Mouse (Mus musculus) MEL-GATA-1-ER (cell line): Measurements from ENCODE around the gene Atp10b.

Experiments
- DNase-seq: peaks from one replicate; pipeline ENCODE4 v3.0.0-alpha.2; 2012; ENCODE audit warnings: low read depth; ENCODE audit errors: extremely low read depth

Atp10b gene

GRCm38 (mm10) chr11:43198811-43199210, 49.1 kb downstream of the Atp10b start:
- no peak for DNase-seq

DNA sequence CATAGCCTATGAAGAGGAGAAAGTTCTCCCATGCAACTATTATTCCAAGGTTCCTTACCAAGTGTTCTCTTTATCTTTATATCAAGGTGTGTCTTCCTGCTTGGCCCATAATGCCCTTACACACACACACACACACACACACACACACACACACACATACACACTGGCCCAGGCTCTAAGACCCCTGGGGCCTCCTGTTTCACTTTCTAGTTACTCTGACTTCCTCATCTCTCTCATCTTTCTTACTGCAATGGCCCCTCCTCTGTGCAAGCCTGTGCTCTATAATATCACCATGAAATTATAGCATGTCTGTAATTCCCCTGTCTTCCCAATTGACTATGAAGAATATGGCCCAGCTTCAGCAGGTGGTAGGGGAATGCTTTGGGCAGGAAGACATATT, 49.7 kb downstream of the Atp10b start:
- no peak for DNase-seq

DNA sequence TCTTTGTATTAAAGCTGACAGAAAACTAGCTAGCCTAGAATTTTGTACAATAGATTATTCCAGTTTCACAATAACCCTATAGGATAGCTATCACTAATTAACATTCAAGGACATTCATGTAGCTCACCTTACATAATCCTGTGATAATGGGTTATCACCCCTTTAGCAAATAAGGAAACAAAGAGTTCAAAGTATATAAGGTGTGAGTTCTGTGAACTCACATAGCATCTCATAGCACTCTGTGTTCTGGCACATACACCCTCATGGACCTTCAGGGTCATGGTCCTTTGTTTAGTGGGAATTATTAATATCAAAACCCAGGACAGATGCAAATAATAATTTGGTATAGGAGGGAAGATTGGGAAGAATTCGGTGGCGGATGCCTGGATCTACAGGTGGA, 50.4 kb downstream of the Atp10b start:
- DNase-seq: no peak

DNA sequence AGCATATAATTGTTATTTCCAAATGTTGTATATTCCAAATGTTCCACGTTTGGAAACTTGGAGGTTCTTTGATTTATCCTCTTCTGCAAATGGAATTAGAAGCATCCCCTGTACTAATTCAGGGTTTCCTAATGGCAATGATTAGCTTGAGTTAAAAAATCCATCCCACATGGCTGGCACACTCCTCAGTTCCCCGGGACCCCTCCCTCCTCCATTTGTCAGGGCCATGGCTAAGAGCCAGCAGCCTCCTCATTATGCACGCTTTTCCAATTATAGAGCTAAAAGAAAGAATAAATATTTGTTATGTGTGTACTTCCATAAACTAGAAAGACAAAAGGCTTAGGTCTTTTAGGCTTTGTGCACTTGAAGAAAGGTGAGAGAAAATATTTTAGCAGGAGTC, 53.9 kb downstream of the Atp10b start:
- no peak for DNase-seq

GRCm38 (mm10) chr11:43213134-43213533, 63.5 kb downstream of the Atp10b start:
- DNase-seq: no peak

DNA sequence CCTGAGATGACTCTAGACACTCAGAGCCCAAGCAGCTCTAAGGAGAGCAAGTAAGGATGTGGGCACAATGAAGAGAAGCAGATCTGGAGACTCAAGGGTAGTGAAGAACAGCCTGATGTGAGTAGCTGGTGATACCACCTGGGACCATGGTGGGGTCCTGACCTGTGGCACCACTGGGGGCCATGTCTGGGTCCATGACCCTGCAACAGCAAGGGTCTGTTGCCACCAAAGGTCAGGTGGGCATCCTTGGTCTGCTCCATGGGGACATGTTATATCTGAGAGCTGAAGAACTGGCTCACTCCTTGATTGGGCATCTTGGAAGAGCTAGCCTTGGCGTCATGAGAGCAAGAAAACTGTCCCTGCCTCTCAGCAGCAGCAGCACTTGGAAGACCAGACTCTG, 64.1 kb downstream of the Atp10b start:
- DNase-seq: no peak

GRCm38 (mm10) chr11:43217021-43217420, 67.3 kb downstream of the Atp10b start:
- no peak for DNase-seq

DNA sequence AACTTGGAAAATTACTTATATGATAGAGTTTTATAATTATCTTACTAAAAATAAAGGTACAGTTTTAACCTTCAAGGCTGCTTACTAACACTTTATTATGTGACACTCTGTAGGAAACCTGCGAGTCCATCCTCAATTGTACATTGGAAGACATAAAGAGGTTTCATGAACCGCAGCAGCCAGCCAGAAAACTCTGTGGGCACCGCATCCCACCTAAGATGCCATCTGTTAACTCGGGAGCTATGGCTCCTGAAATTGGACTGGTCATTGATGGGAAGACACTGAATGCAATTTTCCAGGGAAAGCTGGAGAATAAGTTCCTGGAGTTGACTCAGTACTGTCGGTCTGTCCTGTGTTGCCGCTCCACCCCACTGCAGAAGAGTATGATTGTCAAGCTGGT, 80.6 kb downstream of the Atp10b start:
- no peak for DNase-seq

DNA sequence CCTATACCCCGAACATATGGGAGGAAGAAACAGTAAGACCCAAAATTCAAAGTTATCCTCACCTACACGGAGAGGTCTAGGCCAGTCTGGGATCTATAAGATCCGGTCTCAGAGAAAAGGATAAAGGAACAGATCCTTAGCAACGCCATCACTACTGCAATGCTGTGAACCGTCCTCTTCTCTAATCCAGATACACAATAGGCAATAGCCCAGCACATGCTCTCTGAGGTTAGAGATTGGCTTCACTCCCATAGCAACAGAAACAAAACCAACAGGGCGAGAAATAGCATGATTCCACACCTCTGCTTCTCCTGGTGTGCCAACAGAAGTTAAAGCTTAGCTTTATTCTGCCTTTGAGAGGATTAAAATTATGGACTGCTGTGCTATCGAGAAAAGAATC, 82.4 kb downstream of the Atp10b start:
- no peak for DNase-seq

DNA sequence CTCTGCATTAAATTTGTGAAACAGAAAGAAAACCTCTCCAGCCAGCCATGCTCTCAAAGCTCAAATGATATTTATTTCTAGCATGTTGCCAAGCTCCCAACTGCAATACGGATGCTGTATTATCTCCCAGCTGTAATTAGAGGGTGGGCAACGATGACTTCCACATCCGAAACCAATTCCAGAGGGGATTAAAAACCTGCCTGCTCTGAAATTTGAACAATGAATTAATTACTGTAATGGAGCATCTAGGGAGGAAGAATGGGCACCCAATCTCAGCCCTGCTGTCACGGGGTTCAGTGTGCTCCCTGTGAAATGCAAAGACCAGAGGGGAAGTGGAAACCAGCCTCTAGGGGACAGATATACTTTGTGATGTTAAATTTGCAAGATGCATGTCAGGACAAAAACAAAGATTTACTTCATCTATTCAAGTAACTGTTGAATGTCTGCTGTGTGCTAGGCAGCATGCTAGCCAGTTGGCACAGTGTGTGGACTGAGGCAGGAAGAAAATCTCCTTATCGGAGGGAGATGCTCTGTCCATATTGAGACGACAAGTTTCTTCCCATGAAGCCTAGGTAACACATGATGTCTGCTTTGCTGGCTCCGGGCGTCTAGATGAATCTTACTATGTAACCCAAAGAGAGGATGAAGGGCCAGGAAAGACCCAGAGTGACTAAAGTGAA, 86.8 kb downstream of the Atp10b start:
- no peak for DNase-seq

DNA sequence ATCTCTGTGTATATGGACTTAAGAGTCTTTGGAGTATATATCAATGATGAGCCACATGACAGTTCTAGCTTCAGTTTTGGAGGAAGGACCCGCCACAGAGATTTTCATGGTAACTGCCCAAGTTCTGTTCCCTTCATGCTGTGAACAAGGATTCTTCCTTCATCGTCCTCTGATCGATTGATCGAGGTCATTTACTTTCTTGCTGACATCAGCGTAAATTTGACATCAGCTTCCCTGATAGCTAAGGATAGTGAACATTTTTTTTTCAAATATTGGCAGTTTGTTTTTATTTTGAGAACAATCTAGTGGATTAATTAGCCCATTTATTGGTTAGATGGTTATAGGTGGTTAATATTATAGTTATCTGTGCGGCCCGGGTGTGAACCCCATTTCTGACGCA, 90.1 kb downstream of the Atp10b start:
- DNase-seq: no peak

GRCm38 (mm10) chr11:43253034-43253433, 103.4 kb downstream of the Atp10b start:
- no peak for DNase-seq

GRCm38 (mm10) chr11:43255262-43255661, 105.6 kb downstream of the Atp10b start:
- DNase-seq: no peak

DNA sequence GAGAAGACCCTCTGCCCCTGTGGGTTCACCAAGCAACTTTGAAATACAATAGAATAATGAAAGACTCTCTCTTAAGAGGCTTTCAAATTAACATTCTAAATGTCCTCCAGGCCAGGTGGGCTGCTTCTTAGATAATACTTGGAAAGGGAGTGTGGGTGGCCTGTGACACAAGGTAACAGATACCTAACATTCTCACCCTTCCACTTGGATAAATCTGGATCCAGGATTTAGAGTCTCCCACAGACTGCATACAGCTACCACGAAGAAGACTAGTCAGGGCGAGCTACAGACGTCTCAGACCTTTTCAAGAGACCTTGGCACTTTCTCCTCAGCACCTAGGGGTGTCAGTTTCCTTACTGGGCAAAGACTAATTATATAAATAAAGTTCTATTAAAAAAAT, 107.6 kb downstream of the Atp10b start:
- no peak for DNase-seq

DNA sequence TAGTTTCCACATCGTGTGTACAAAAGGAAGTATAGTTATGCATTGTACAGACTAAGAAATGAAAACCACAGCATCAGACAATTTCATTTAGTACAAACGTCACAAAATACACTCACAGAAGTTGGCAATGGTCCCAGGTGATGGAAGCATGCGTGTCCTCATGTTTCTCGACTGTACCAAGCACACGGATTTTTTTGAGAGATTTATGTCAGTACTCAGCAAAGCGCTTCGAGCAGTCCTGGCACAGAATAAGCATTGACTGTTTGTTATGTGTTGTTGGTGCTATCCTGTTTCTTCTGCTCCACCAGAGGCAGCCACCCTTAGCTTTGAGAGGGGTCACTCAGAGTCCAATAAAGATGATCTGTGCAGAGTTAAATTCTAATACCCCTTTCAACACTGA, 108.1 kb downstream of the Atp10b start:
- no peak for DNase-seq

- DNase-seq: no peak
Measured at GRCm38 (mm10) chr11:43263548-43264218, 114.0 kb downstream of the Atp10b start.

- no peak for DNase-seq
Measured at GRCm38 (mm10) chr11:43267505-43267904, 117.8 kb downstream of the Atp10b start.

- DNase-seq: no peak
Measured at GRCm38 (mm10) chr11:43269503-43270255, 120.0 kb downstream of the Atp10b start.

GRCm38 (mm10) chr11:43270256-43270806, 120.7 kb downstream of the Atp10b start:
- DNase-seq: no peak

GRCm38 (mm10) chr11:43273896-43274295, 124.2 kb downstream of the Atp10b start:
- DNase-seq: no peak

- DNase-seq: no peak
Measured at GRCm38 (mm10) chr11:43297584-43297983, 147.9 kb downstream of the Atp10b start.

DNA sequence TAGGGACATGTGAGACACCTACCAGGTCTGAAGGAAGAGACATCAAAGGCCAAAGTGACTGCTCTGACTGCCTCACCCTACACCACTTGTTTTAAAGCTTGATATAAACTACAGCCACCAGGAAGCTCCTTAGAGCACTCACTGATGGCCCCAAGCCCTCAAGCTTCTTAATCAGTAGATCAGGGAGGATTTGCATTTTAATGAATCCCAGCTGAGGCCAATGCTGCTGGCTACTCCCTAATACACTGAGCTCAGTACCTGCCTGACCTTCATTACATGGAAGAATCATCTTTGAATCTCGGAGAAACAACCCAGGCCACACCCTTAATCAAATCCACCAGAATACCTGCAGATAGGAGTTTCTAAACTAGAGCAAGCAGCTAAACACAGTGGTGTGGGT, 161.3 kb downstream of the Atp10b start:
- no peak for DNase-seq
